Mouse (Mus musculus): ENCODE results near the gene Efnb3. TPM values are rescaled to one million over a fixed set of nuclear protein-coding genes. Genes with fewer than 3 reads are reported as not detected.

The Efnb3 gene
- total and polyA plus RNA-seq, 3 experiments, result 0.23 to 0.72 TPM; not detected in 1

- TF ChIP-seq ETS1 (IDR thresholded peaks at IDR 0.05; ENCODE audit: low read depth, low read length) (peak; percentile 95), BHLHE40 (IDR thresholded peaks at IDR 0.05; ENCODE audit: borderline replicate concordance, low read depth, low read length) (peak; percentile 97), ZMIZ1 (IDR thresholded peaks at IDR 0.05; ENCODE audit: low read depth, low read length) (peak; percentile 82), MAFK (IDR thresholded peaks at IDR 0.05; ENCODE audit: borderline replicate concordance, low read depth, low read length) (no peak; the same call in 1 of the 2 replicates), CHD1 (IDR thresholded peaks at IDR 0.05; ENCODE audit: low read depth, low read length) (peak; percentile 94), GATA1 (IDR thresholded peaks at IDR 0.05; ENCODE audit: low read depth, low read length) (peak; percentile 89), KAT2A (conservative IDR thresholded peaks at IDR 0.05; ENCODE audit: low read depth, low read length) (no peak), EP300 (IDR thresholded peaks at IDR 0.05; ENCODE audit: low read depth in 1 of 2, low read length in 2 of 2) (peak; percentile 85 to 97), E2F4 (IDR thresholded peaks at IDR 0.05; ENCODE audit: borderline replicate concordance, low read depth, low read length) (no peak), SMC3 (IDR thresholded peaks at IDR 0.05; ENCODE audit: low read depth, low read length) (no peak), MYC (IDR thresholded peaks at IDR 0.05; ENCODE audit: low read depth, low read length) (peak; percentile 98), MAZ (IDR thresholded peaks at IDR 0.05; ENCODE audit: low read depth, low read length) (peak; percentile 59), MAX (IDR thresholded peaks at IDR 0.05; ENCODE audit: low read length) (peak; percentile 99), SIN3A (IDR thresholded peaks at IDR 0.05; ENCODE audit: low read length) (peak; percentile 97), MEF2A (IDR thresholded peaks at IDR 0.05; ENCODE audit: extremely low read depth, insufficient replicate concordance, low read depth, low read length, poor library complexity, severe bottlenecking) (no peak), TCF12 (IDR thresholded peaks at IDR 0.05; ENCODE audit: low read depth, low read length) (peak; percentile 86)
These were observed 49.4 kb upstream of the Efnb3 start (continued) for GRCm38 (mm10) chr11:69609416-69609815.

DNA sequence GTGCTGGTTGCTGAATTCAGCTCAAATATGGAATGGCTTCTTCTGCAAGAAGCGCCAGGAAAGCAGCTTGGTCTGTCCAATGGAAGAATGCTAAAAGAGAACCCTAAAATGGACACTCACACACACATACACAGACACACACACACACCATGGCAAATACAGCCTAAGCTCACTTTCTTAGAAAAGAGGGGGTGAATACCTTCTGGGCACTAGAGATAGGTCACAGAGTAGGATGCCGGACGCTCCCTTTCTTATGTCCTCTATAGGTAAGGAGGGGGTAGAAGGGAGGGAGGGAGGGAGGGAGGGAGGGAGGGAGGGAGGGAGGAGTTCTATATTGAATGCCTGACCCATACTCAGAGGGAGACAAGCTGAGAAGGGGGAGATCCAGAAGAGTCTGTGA lies 48.5 kb upstream of the Efnb3 start:
- peaks cover 0 to 27% of the 10 kb centered on the region in 2 experiments; a peak in 2 of 4 replicates for H3K36me3 ChIP-seq (ENCODE audit: control insufficient read depth in 1 of 2, insufficient read depth in 2 of 2, low read length in 2 of 2)
- H3K4me1 ChIP-seq (ENCODE audit: control insufficient read depth in 1 of 2, insufficient read depth in 2 of 2, low read length in 2 of 2), result peaks cover 24 to 46% of the 10 kb centered on the region in 2 experiments
- H3K9me3 ChIP-seq (replicated peaks; ENCODE audit: insufficient read depth, low read length), result no peaks in the 10 kb centered on the region
- no peak for TF ChIP-seq NRF1 (IDR thresholded peaks at IDR 0.05; ENCODE audit: insufficient read depth, low read depth, low read length, poor library complexity, severe bottlenecking)
- TF ChIP-seq TAL1 (IDR thresholded peaks at IDR 0.05; ENCODE audit: low read length), result no peak
- TF ChIP-seq KAT2A (conservative IDR thresholded peaks at IDR 0.05; ENCODE audit: low read depth, low read length), result no peak
- TF ChIP-seq BHLHE40 (IDR thresholded peaks at IDR 0.05; ENCODE audit: borderline replicate concordance, low read depth, low read length), result no peak
- peak; percentile 55 for TF ChIP-seq MAZ (IDR thresholded peaks at IDR 0.05; ENCODE audit: low read depth, low read length)
- 0 out of 2 replicates have a peak, but pooled peaks have one; percentile 6 for TF ChIP-seq TCF12 (IDR thresholded peaks at IDR 0.05; ENCODE audit: low read depth, low read length)
- TF ChIP-seq RCOR1 (IDR thresholded peaks at IDR 0.05; ENCODE audit: low read depth, low read length), result no peak
- no peak for TF ChIP-seq USF1 (IDR thresholded peaks at IDR 0.05; ENCODE audit: low read depth, low read length)
- no peak for TF ChIP-seq ZKSCAN1 (IDR thresholded peaks at IDR 0.05; ENCODE audit: low read depth, low read length)
- no peak for TF ChIP-seq MYC (IDR thresholded peaks at IDR 0.05; ENCODE audit: low read depth, low read length)
- TF ChIP-seq CHD1 (IDR thresholded peaks at IDR 0.05; ENCODE audit: low read depth, low read length), result no peak; the same call in 1 of the 2 replicates
- no peak for TF ChIP-seq NELFE (IDR thresholded peaks at IDR 0.05; ENCODE audit: low read depth, low read length)
- TF ChIP-seq TBP (IDR thresholded peaks at IDR 0.05; ENCODE audit: low read depth, low read length), result no peak
- TF ChIP-seq MAFK (IDR thresholded peaks at IDR 0.05; ENCODE audit: borderline replicate concordance, low read depth, low read length), result no peak
- no peak for TF ChIP-seq RAD21 (IDR thresholded peaks at IDR 0.05; ENCODE audit: low read depth, low read length)
- no peak for TF ChIP-seq CHD2 (IDR thresholded peaks at IDR 0.05; ENCODE audit: low read length)
- no peak for TF ChIP-seq MYB (IDR thresholded peaks at IDR 0.05; ENCODE audit: low read depth, low read length)
- no peak for TF ChIP-seq ZC3H11A (IDR thresholded peaks at IDR 0.05; ENCODE audit: low read depth, low read length)
- no peak for TF ChIP-seq POLR2AphosphoS5 (IDR thresholded peaks at IDR 0.05; ENCODE audit: borderline replicate concordance, low read depth, low read length)
- no peak for TF ChIP-seq POLR2AphosphoS2 (IDR thresholded peaks at IDR 0.05; ENCODE audit: low read length)
- 0 out of 2 replicates have a peak, but pooled peaks have one; percentile 34 for TF ChIP-seq MXI1 (IDR thresholded peaks at IDR 0.05; ENCODE audit: low read depth, low read length)
- no peak for TF ChIP-seq HCFC1 (IDR thresholded peaks at IDR 0.05; ENCODE audit: low read depth, low read length)
- no peak for TF ChIP-seq UBTF (IDR thresholded peaks at IDR 0.05; ENCODE audit: borderline replicate concordance, insufficient read depth, low read depth, low read length)
- no peak for TF ChIP-seq MAX (IDR thresholded peaks at IDR 0.05; ENCODE audit: low read length)
- 0 out of 2 replicates have a peak, but pooled peaks have one; percentile 20 for TF ChIP-seq ZMIZ1 (IDR thresholded peaks at IDR 0.05; ENCODE audit: low read depth, low read length)
- H3K27me3 ChIP-seq (ENCODE audit: control insufficient read depth in 1 of 2, insufficient read depth in 2 of 2, low read length in 2 of 2), result no peaks in the 10 kb centered on the region
- peak overlapping the region in 1 of 2 experiments; percentile 24; a peak in 3 of 4 replicates for H3K4me3 ChIP-seq (ENCODE audit: control insufficient read depth in 1 of 2, insufficient read depth in 1 of 2, low read depth in 2 of 2, low read length in 2 of 2)
- peak; percentile 46 for DNase-seq (ENCODE audit: low read depth, low spot score)
- peak overlapping the region; percentile 91 for H3K27ac ChIP-seq (ENCODE audit: control insufficient read depth, low read depth, low read length)
- H3K9ac ChIP-seq (ENCODE audit: control insufficient read depth, low read depth, low read length, poor library complexity, severe bottlenecking), result peak overlapping the region; percentile 66
- peaks cover 6% of the 10 kb centered on the region for H3K79me2 ChIP-seq (ENCODE audit: control insufficient read depth, insufficient read depth, low read length, poor library complexity)

All from MEL (cell line).